Comparison of ENCODE assay signal across 17 mouse cellular contexts in the genomic region with DNA sequence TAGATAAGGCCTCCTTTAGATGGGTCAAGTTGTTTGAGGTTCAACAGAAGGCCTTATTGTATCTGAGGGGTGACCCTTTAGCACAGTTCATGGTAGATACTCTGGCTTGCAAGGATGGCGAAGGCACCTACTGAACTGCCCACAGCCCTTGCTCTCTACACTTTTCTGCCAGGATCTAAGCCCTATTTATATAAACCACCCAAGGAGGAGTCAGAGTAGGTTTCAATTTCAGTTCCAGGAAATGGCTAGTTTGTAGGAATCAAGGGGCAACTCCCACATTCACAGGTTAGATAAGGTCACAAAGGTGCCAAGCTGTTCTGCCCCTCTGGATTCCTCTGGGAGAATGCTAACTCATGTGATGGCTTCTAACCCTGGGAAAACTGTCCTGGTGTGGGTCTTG. TPM values are rescaled to one million over a fixed set of nuclear protein-coding genes. Genes with fewer than 3 reads are reported as not detected.
DNase-seq lines count a peak whose midpoint lies in the region; ATAC-seq and TF ChIP-seq lines count a peak whose summit lies in the region.
"Not testable (repeated sequence)": the region's sequence is repeated elsewhere in the genome, so short reads cannot be mapped to it uniquely, and the experiment has no call there.
"Had no signal": no experiment of that assay in that cellular context is flagged by ENCODE, and none has a peak within 500 bp of the region (broad histone marks: within the 10 kb centered on the region; RNA-seq: fewer than 3 reads in every experiment).

No protein-coding gene starts in this region.

- DNase-seq in CD4-positive helper T cell, adult 2 months (ENCODE audit: low read depth, low spot score) = peak; percentile 53
- DNase-seq in induced T-regulatory cell, adult 2 months (ENCODE audit: low read depth) = peak; percentile 70
- DNase-seq in kidney, postnatal 0 days (ENCODE audit: low spot score) = peak; percentile 39
- DNase-seq in naive thymus-derived CD4-positive, alpha-beta T cell, adult 2 months (ENCODE audit: low read depth) = peak; percentile 54

- not testable (repeated sequence) for H3K27ac ChIP-seq in intestine, postnatal 0 days (ENCODE audit: low read depth, low read length); kidney, postnatal 0 days

- not testable (repeated sequence) for H3K4me2 ChIP-seq in intestine, postnatal 0 days (replicated peaks; ENCODE audit: low read depth); kidney, postnatal 0 days (ENCODE audit: low read length)

- H3K27me3 ChIP-seq in intestine, postnatal 0 days (replicated peaks; ENCODE audit: control insufficient read depth, insufficient read depth, low read length); kidney, postnatal 0 days (ENCODE audit: insufficient read depth, low read length): not testable (repeated sequence)

- not testable (repeated sequence) for H3K9ac ChIP-seq in intestine, postnatal 0 days (ENCODE audit: low read depth, low read length); kidney, postnatal 0 days (ENCODE audit: low read depth, low read length)

- H3K4me1 ChIP-seq in intestine, postnatal 0 days (replicated peaks; ENCODE audit: control insufficient read depth, insufficient read depth, low read length); kidney, postnatal 0 days (replicated peaks; ENCODE audit: insufficient read depth, low read length): not testable (repeated sequence)

- not testable (repeated sequence) for H3K9me3 ChIP-seq in intestine, postnatal 0 days (ENCODE audit: control insufficient read depth); kidney, postnatal 0 days (replicated peaks; ENCODE audit: low read length)

- not testable (repeated sequence) for H3K36me3 ChIP-seq in intestine, postnatal 0 days (ENCODE audit: control insufficient read depth, insufficient read depth); kidney, postnatal 0 days (ENCODE audit: insufficient read depth, low read length)

- WGBS in intestine, postnatal 0 days = 94% methylated on average over 1 of the region's 1 CpGs
- WGBS in kidney, postnatal 0 days = 66% methylated on average over 1 of the region's 1 CpGs

- peak; percentile 59 for ATAC-seq in CD4-positive, CD25-positive, alpha-beta regulatory T cell, adult 4 months
- 0 out of 2 replicates have a peak, but pooled peaks have one; percentile 16 for ATAC-seq in intestine, postnatal 0 days
- ATAC-seq in kidney, postnatal 0 days (replicated peaks; ENCODE audit: low FRiP score, low read depth) = peak; percentile 21; the same call in 1 of the 2 replicates
- peak; percentile 29; the same call in 1 of the 2 replicates for ATAC-seq in megakaryocyte progenitor cell, adult 5-6 weeks (replicated peaks; ENCODE audit: poor library complexity)

- H3K4me3 ChIP-seq in intestine, postnatal 0 days (ENCODE audit: low read depth, low read length); kidney, postnatal 0 days (replicated peaks; ENCODE audit: low read depth, low read length): not testable (repeated sequence)

- TF ChIP-seq CTCF in intestine, postnatal 0 days (IDR thresholded peaks at IDR 0.05; ENCODE audit: low read depth); kidney, postnatal 0 days (IDR thresholded peaks at IDR 0.05; ENCODE audit: low read depth): not testable (repeated sequence)

RNA-seq across cellular contexts. Expression of a gene that starts 17.9 kb away (rescaled TPM):
- polyA plus RNA-seq in CD4-positive, CD25-positive, alpha-beta regulatory T cell, adult 4 months (2017; shearing (Covaris generic)) = 100 to 1,000 TPM; 248 to 283 TPM
- 8.4 and 9.5 TPM in 2 replicates for polyA plus RNA-seq in intestine, postnatal 0 days (2015; fragmentation: Nextera tagmentation; extraction: Ambion mirVana)
- polyA plus RNA-seq in kidney, postnatal 0 days (2015; fragmentation: Nextera tagmentation; extraction: Ambion mirVana) = 5.0 and 5.7 TPM in 2 replicates
- total RNA-seq in megakaryocyte progenitor cell, adult 5-6 weeks (2015) = 22.6 and 31.0 TPM in 2 replicates
- total RNA-seq in megakaryocyte progenitor cell, adult 5-6 weeks (2017) = 25.4 and 31.7 TPM in 2 replicates

RNA-seq across cellular contexts. Expression of a gene that starts 26.1 kb away (rescaled TPM):
- 1 to 10 TPM in 1 of 2 experiments, under 1 TPM in 1; 0.39 to 1.1 TPM for polyA plus RNA-seq in CD4-positive, CD25-positive, alpha-beta regulatory T cell, adult 4 months (2017; shearing (Covaris generic))
- 2.7 and 3.1 TPM in 2 replicates for polyA plus RNA-seq in intestine, postnatal 0 days (2015; fragmentation: Nextera tagmentation; extraction: Ambion mirVana)
- 0.24 and 0.43 TPM in 2 replicates for polyA plus RNA-seq in kidney, postnatal 0 days (2015; fragmentation: Nextera tagmentation; extraction: Ambion mirVana)
- total RNA-seq in megakaryocyte progenitor cell, adult 5-6 weeks (2015) = 0.39 and 0.84 TPM in 2 replicates
- total RNA-seq in megakaryocyte progenitor cell, adult 5-6 weeks (2017) = 0.27 and 0.83 TPM in 2 replicates
- total RNA-seq: ES-E14, MEL had no signal
- polyA plus RNA-seq: forebrain, embryonic 11.5 days had no signal

RNA-seq across cellular contexts. Expression of a gene that starts 50.6 kb away (rescaled TPM):
- polyA plus RNA-seq in CD4-positive, CD25-positive, alpha-beta regulatory T cell, adult 4 months (2017; shearing (Covaris generic)) = 1 to 10 TPM in 1 of 2 experiments, under 1 TPM in 1; 0.92 to 1.1 TPM
- polyA plus RNA-seq in intestine, postnatal 0 days (2015; fragmentation: Nextera tagmentation; extraction: Ambion mirVana) = 0.30 and 0.33 TPM in 2 replicates
- 0.09 TPM in 2 replicates for polyA plus RNA-seq in kidney, postnatal 0 days (2015; fragmentation: Nextera tagmentation; extraction: Ambion mirVana)
- total RNA-seq in megakaryocyte progenitor cell, adult 5-6 weeks (2015) = 0.64 and 0.94 TPM in 2 replicates
- total RNA-seq in megakaryocyte progenitor cell, adult 5-6 weeks (2017) = 1.3 and 1.9 TPM in 2 replicates
- total RNA-seq: adrenal gland, postnatal 14 days; adrenal gland, postnatal 36 days; ES-E14; forebrain, postnatal 0 days had no signal
- polyA plus RNA-seq: embryonic facial prominence, embryonic 10.5 days; embryonic facial prominence, embryonic 12.5 days; forebrain, embryonic 11.5 days; forebrain, embryonic 13.5 days; forebrain, embryonic 15.5 days; forebrain, postnatal 0 days had no signal

RNA-seq across cellular contexts. Expression of a gene that starts 51.1 kb away (rescaled TPM):
- 100 to 1,000 TPM; 159 to 268 TPM for polyA plus RNA-seq in CD4-positive, CD25-positive, alpha-beta regulatory T cell, adult 4 months (2017; shearing (Covaris generic))
- 0.43 and 0.48 TPM in 2 replicates for polyA plus RNA-seq in intestine, postnatal 0 days (2015; fragmentation: Nextera tagmentation; extraction: Ambion mirVana)
- polyA plus RNA-seq in kidney, postnatal 0 days (2015; fragmentation: Nextera tagmentation; extraction: Ambion mirVana) = 0.50 and 0.92 TPM in 2 replicates
- 13.7 and 14.1 TPM in 2 replicates for total RNA-seq in megakaryocyte progenitor cell, adult 5-6 weeks (2015)
- total RNA-seq in megakaryocyte progenitor cell, adult 5-6 weeks (2017) = 7.6 and 8.2 TPM in 2 replicates

RNA-seq across cellular contexts. Expression of a gene that starts 56.6 kb away (rescaled TPM):
- polyA plus RNA-seq in CD4-positive, CD25-positive, alpha-beta regulatory T cell, adult 4 months (2017; shearing (Covaris generic)) = 100 to 1,000 TPM; 189 to 229 TPM
- polyA plus RNA-seq in intestine, postnatal 0 days (2015; fragmentation: Nextera tagmentation; extraction: Ambion mirVana) = 14.5 and 15.0 TPM in 2 replicates
- polyA plus RNA-seq in kidney, postnatal 0 days (2015; fragmentation: Nextera tagmentation; extraction: Ambion mirVana) = 32.0 and 33.2 TPM in 2 replicates
- total RNA-seq in megakaryocyte progenitor cell, adult 5-6 weeks (2015) = 44.1 and 45.1 TPM in 2 replicates
- 32.4 and 34.9 TPM in 2 replicates for total RNA-seq in megakaryocyte progenitor cell, adult 5-6 weeks (2017)

Comparison
In these comparisons a context has a peak if more than half of its experiments do, and no peak if none do; other contexts are left out.
1. RNA of a gene that starts 17.9 kb away (polyA plus RNA-seq): 248 to 283 TPM in CD4-positive, CD25-positive, alpha-beta regulatory T cell, adult 4 months; 8.4 to 9.5 TPM in intestine, postnatal 0 days and 5.0 to 5.7 TPM in kidney, postnatal 0 days; every median in the first group is over 10 times any median in the second.
2. Peak in every context shown above with its lines, with median percentiles within 50 percentile points of each other: DNase-seq and ATAC-seq.